Mouse (Mus musculus) CH12F3 (cell line): Measurements from ENCODE around the gene Atg10.

Experiments
- in situ Hi-C: fragments of 300-500 bp; cut with MboI; formaldehyde crosslinking; loops from 2 replicates; pipeline ENCODE4 v1.14.3; 2020; ENCODE audit warnings: low sequenced_read_pairs

The Atg10 gene

DNA sequence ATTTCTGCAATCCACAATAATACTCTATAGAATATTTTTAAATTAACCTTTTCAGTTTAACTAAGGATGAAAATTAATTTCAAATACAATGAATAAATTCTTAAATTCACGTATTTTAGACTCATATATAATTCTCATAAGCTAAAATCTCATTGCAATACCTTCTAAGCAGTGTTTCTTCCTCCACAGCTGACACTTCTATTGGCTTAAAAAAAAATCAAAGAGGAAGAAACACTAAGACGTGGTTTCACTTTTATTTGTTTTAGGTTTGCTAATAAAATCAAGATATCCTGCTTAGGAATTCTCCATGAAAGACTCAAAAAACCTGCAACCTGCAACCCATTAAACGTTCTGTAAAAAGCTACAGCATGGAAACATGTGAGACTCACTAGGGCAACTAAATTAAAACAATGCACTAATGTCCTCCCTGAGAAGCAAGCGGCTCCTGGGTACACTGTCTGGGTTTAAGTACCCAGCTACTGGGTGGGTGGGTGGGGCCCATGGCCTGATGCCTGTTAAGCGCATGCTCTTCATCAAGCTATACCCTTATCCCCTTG, 90.4 kb downstream of the Atg10 start:
- in situ Hi-C loops: no loop called here

DNA sequence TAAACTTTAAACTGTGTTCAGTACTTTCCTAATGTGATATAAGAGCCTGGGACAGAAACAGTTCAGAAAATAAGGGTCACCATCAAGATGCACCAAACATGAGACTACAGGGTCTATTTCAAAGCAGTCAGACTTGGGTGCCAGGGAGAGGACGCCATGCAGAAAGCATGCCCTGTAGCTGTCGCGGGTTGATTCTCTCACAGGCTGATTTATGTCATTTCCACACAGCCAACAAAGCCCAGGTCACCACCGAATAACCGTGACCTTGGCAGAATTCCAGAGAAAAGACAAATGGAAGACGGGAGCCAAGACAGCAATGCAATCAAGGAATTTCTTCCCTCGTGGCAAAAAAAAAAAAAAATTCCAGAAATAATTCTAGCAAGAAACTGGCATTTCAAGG, 94.7 kb downstream of the Atg10 start:
- in situ Hi-C loops: no loop called here

DNA sequence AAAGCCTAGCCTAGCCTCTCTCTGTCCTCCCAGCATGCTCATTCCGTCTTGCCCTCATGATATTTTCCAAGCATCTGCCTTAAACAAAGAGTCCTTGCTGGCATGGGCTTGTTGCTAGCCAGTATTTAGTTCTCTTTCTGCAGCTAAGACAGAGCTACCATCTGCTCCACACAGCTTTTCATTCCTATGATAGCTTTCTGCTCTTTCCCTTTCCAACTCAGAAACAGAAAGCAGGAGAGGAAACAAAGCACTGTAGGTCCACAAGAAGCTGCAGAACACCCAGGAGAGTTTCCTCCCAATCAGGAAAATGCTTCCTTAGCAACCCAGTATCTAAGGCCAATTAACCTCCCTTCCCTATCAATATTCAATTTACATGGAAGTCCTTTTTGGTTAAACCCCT, 95.2 kb downstream of the Atg10 start:
- in situ Hi-C loops: no loop called here

DNA sequence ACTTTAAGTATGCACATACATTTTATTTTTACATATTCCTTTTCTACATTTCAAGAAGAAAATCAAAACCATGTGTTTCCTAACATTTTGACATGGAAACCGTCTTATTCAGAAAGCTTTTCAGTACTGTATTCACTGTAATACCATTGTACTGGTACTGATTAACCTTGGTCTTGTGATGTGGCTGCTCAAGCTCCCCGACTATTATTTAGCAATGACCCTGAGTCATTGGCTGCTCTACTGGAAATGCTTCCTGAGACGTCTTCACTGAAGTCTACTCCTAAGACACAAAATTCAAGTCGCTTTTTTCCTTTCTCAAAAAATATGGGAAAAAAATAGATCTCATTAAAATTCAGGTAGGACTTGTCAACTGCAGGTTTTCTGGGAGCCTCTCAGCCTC, 105.6 kb downstream of the Atg10 start:
- in situ Hi-C loops: no loop called here

DNA sequence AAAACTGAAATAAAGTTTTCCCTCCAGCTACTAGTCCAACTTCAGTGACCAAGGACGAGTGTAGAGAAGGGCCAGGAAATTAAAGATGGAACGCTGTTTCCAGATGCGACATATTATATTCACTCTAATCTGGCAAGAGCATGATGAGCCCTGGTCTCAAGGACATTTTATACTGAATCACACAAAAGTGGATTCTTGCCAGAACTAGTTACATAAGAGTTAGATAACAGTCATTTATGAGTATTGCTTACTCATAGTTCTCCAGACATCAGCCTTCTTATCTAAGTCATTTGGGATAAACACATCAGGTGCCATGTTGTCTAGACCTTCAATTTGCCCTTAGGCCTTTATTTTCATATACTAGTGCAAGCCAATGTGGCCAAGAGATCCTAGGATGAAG, 108.9 kb downstream of the Atg10 start:
- in situ Hi-C loops: no loop called here

DNA sequence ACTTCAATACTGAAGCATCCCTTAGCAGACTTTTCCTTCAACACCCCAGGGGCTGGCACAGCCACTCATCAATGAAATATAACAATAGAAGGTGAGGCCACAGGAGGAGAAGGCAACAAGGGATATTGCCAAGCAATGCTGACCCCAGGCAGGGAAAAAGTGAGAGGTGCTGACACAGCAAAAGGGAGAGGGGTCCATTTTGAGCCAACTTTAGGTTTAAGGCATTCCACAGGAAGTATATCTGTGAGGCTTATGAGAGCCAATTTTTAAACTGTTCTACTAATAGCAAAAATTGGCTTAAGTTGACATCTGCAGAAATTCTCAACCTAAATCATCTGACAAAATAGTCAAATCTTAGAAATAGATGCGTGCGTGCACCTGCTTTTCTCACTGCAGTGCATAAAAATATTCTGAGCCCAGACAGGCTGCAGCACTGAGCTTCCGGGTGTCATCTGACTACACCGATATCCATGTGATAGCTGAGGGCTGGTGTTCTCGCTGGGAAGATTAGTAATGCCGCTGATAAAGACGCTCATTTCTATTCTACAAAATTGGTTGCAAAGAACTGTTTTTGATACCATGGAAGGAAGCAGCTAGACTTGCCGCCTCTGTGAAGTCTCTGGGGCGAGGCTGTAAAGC, 116.3 kb downstream of the Atg10 start:
- in situ Hi-C loops: no loop called here

DNA sequence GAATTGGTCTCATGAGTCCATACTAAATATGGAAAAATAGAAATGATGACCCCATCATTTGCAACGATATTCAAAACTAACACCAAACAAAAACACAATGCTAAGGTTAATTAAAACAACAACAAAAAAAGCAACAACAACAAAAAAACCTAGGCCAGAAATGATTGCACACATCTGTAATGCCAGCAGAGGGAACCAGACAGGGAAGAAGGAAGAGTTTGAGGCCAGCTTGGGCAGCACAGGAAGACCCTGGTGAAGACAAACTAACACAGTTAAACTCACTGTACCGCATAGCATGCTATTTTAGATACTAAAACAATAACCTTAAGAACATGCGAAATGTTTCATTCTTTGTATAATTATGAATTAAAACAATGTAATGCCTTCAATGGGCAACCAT, 121.5 kb downstream of the Atg10 start:
- in situ Hi-C loops: no loop called here

DNA sequence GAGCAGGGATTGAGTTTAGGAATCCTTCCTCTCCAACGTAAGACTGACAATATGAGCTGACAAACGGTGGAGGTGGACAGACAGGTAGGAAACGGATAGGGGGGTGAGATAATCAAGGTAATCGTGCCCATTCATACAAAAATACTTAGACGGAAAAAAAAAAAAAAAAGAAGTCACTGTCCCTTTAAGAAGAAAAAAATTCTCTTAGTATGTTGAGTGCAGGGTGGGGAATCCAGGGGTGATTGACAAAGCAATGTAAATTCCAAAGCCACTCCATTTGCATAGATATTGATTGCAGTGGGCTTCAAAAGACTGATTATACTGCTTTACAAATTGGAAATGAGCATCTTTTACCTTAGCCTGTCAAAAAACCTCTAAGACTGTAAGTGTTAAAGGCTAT, 123.4 kb downstream of the Atg10 start:
- in situ Hi-C loops: no loop called here

DNA sequence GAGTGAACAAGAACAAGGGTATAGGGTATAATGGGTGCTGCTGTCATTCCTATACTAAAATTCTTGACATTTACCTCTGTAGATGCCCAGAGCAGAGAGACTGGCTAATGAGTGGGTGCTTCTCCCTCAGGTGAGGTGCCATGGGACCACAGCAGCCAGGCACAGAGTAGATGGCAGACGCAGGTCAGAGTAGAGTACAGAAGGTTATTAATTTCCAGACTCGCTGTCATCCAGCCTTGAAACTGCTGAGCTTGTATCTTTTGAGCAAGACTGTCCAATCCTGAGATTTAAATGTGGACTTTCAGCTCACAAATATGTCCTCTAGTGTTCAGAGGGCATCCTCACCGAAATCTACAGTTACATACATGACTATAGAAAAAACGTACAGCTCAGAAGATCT, 128.9 kb downstream of the Atg10 start:
- in situ Hi-C loops: no loop called here

DNA sequence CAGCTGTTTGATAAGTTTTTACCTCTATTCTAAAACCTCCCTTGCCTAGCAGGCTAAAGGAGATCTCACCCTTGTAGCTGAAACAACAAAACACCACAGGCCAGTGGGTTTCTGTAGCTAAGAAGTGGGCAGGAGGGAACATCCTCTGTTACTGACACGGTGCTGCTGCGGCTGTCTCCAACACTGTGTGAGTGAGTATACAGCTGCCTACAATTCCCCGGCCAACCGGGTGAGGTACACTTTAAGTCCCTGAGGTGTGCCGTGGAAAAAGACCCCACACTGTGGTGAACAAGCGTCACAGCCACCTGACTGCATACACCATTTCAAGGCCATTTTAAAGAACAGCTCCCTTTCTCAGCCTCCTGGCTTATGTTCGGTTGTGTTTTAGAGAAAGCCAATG, 129.6 kb downstream of the Atg10 start:
- in situ Hi-C loops: no loop called here

DNA sequence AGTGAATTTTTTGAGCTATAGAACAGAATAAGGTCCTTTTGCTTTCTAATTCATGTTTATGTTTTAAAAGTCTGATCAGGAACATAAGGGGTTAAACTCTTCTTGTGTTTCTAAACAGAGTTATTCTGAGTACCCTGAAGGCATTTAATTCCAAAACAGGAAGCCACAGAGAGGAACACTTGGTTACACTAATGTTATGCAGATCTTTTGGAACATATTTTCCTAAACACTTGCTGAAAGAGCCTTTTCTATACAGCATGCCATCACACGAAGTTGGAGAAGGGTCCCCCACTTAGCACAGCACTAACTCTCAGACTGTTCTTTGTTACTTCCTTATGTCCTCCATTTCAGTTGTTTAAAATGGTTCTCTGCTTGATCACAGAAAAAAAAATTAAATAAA, 130.2 kb downstream of the Atg10 start:
- in situ Hi-C loops: no loop called here

DNA sequence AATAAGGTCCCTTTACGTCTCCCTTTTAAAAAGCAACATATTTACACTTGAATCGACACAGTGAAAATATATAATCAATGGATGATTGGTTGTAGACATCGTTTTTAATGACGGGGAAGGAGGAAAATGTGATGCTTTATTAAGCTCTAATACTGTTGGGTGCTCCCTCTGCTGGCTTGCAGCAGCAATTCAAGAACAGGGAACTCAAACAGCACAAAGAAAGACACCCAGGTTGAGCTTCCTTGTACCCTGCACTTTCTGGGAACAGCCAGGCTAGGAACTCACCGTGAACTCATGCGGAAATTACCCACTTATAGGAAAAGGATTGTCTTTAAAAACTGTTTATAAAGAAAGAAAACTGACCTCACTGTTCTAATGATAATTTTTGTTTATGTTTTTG, 130.6 kb downstream of the Atg10 start:
- in situ Hi-C loops: no loop called here

DNA sequence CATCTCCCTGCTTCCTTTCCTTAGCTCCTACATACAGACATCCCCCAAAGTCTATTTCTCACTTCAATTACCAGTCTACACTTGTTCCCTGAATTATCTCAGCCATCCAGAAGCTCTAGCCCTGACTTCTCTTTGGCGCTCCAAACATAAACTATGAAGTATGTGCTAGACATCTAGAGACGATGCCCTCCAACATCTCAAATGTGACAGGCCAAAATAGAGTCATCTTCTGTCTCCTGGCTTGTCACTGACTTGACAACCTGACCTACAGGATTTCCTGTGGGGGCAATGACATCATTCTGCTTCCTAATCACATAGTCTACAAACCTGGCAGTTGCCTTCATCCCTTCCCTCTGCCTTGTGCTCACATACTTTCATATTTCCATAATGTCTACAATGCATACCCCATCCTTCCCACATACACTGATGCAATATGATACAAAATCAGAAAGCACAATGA, 132.0 kb downstream of the Atg10 start:
- in situ Hi-C loops: no loop called here

DNA sequence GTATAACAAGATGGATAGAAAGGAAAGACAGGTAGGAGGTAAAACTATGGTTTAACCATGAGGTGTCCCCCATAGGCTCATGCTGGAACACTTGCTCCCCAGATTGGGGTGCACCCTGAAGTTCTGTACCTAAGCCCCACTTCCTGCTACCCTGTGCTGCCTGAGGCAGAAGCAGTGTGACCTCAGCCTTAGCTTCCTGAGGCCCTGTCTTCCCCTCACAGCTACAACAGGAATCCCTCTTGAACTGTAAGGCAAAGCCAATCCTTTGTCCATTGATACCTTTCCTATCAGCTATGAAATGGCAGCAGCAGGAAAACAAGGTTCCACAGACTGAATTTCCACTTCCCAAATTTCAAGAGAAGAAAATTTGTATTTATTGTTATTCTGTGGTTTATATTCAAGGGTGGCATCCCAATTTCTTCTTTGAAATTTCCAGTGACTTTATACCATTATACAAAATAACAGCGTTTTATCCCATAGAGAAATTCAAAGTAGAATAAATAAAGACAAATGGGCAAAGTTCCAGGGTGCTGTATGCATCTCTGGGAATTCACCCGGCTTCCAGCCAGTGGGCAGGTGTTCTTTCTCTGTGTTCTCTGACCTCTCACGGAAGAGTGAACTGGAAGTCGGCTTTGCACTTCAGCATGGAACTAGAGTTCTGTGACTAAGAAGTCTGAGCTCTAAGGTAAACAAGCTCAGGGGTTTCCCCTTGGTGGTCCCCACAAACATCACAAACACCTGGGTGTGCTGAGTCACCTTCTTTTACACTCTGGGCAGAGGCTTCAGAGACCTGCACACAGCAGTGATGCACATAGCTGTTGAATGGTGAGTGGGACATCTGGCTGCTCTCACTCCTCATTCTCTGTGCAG, 132.7 kb downstream of the Atg10 start:
- in situ Hi-C loops: no loop called here

DNA sequence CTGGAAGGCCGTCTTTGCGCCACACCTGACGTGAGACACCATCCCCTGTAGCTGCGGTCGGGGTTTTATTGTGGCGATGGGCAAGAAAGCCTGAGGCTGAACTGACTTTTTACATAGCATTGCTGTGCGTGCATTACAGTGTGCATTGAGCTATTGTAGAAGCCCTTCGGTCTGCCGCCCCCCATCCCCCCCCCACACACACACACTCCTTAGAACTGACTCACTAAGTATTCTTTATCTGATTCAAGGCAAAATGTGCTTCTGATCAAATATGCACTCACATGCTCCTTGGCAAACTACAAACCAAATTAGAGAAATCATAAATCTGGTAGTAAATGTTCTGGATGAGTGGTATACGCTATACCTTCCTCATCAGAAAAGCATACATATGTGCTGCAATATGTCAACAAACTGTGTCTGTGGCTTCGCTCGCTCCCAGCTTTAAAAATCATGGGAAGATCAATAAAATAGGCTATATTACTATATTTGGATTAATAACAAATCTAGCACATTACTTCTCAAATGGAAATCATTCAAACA, 137.3 kb downstream of the Atg10 start:
- in situ Hi-C loops: no loop called here

DNA sequence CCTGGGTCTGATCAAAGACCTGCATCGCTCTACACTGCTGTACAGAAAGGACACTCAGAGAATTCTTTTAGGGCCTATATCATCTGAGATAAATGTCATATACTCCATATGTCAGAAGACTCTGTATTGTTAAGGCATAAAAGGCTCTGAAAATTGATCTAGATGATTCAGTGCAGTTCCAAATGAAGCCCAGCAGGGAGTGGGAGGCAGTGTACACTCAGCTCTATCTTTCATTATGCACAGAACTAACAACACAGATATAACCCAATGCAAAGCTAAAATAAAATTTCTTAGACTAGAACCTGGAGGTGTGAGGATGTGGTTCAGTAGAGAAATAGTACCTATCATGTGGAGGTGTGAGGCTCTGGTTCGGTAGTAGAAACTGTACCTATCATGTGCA, 151.4 kb downstream of the Atg10 start:
- in situ Hi-C loops: no loop called here

DNA sequence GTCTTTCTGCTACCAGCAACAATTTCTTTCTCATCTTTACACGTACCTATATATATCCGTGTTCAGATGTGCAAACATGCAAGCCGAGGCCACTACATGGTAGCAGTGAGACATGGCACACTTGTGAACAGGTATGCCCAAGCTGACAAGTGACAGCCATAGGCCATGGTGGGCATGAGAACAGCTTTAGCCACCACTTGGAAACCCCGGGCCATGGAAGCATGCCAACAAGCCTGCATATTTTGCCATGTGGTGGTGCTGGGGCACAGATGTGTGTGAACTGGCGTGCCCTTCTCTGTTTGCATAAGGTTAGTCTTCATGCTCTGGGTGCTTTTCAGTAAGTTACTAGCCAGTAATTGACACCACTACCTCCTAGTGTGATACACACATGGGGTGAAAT, 162.9 kb downstream of the Atg10 start:
- in situ Hi-C loops: no loop called here

DNA sequence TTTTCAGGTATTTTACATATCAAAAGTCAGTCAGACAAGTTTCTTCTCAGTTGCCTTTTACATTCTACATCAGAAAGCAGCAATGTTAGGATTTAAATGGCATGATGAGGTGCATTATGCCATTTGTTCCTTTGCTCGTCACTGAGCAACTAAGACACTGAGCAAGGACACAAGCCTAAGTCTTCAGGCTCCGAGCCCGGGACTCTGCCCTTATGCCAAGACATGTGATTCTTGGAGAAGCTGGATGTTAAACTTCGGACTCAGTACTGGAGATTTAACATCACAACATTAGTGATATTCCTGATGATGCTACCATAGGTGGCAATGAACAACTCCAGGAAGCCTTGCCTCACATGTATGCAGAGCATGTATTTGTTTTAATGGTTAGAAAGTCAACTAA, 175.6 kb downstream of the Atg10 start:
- in situ Hi-C loops: no loop called here

DNA sequence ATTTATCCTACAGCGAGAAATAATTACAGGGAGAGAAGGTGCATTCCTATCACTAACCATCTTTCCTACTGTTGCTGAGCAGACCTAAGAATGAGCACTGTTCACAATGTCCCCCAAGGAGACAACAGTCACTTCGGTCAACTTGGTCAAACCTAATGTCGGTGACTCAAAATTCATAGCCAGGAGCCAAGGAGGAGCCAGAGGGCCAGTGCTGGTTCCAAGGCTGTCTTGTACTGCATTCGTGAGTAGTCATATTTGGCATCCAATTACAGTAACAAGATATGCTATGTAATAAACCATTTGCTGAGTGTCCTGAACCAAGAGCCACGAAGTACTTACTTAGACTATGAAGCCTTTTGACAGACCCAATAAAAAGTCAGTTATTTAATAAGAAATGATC, 176.9 kb downstream of the Atg10 start:
- in situ Hi-C loops: no loop called here

DNA sequence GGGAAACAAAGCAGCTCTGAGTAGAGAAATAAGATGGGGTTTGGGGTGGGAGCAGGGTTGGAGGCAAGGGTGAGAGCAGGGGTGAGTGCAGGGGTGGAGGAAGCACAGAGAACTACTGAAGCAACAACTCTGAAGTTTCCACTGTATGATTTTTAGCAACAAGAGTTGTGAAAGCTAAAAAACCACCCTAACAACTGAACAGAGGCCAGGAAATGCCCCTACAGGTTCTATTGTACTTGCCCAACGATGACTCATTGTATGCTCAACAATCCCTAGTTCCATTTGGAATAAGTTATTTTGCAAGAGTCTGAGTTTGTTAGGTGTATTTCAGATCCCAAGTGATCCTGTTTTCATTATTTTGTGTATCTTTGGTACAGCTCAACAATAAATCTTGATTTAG, 182.5 kb downstream of the Atg10 start:
- in situ Hi-C loops: no loop called here

DNA sequence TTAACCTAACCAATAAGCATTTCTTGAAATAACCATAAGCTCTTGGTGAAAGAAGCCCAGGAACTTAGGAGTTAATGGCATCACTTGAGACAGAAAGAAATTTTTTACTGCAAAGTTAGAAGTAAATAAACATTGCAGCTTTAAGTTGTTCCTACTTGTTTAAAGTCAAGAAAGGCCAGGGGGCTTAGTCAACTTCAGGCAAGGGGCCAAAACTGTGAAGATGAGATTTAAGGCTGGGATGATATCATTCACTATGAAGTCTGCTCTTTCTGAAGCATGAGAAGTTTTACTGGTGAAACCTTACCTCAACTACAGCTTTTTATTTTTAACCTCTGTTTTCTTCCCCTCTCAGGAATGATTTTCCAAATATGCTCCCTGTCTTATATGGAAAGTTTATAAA, 183.3 kb downstream of the Atg10 start:
- in situ Hi-C loops: no loop called here

DNA sequence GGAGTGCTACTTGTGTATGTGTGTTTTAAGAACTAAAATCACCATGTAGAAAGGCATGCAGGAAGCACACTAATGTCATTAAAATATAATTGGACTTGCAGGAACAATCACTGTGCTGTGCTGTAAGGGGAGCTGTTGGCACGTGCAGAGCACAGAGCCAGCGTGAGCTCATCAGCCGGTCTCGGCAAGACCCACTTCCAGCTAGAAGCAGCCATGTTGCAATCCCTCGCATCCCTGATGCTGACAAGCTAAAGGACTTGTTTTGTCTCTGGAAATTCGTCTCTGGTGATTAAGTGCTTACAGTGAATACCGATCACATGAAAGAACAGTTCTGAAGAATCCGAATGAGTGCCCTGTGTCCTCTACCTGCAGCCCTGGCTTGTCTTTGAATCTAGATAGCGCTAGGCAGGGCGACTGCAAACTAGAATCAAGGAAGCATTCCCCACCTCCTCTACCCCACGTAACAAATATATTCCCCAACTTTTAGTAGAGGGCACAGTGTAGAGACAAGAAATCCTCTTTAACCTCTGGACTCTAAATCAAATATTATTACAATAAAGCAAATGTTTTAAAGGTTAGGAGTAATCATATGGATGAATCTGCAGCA, 184.5 kb downstream of the Atg10 start:
- in situ Hi-C loops: no loop called here
